Mouse (Mus musculus): Measurements from ENCODE around the gene Hmcn2.

DNA sequence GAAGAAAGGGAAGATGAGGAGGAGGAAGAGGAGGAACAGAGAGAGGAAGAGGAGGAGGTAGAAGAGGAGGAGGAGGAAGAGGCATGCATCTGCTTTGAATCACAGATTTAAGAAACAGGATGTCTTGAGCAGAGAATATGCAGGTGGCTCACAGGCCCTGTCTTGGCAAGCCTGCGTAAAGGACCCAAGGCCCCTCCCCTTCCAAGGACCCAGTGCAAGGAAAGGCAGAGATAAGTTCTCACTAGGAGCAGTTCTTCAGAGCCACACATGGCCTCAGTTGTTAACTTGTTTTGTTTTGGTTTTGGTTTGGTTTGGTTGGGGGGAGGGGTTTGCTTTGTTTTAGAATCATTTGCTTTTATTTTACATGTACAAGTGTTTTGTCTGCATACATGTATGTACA is 137.3 kb downstream of the Hmcn2 start:
- TF ChIP-seq CTCF (IDR thresholded peaks at IDR 0.05; ENCODE audit: low read depth), result no peak
- TF ChIP-seq EP300 (IDR thresholded peaks at IDR 0.05; ENCODE audit: low read depth), result no peak

All from liver, postnatal 0 days (tissue).